In genomic region chr1:57774668-57775495, GRCm38 (mm10) we compare ENCODE assay signal across 8 mouse cellular contexts. TPM values are rescaled to one million over a fixed set of nuclear protein-coding genes. Genes with fewer than 3 reads are reported as not detected.
DNase-seq lines count a peak whose midpoint lies in the region; ATAC-seq lines count a peak whose summit lies in the region.

No protein-coding gene starts in this region.

- no peaks in the 10 kb centered on the region for H3K36me3 ChIP-seq in embryonic facial prominence, embryonic 15.5 days
- H3K36me3 ChIP-seq in heart, embryonic 10.5 days, result no peaks in the 10 kb centered on the region
- H3K36me3 ChIP-seq in kidney, embryonic 14.5 days (ENCODE audit: control insufficient read depth, insufficient read depth, low read length), result no peaks in the 10 kb centered on the region
- H3K36me3 ChIP-seq in liver, embryonic 11.5 days (ENCODE audit: control insufficient read depth, insufficient read depth, low read length), result no peaks in the 10 kb centered on the region
- H3K36me3 ChIP-seq in neural tube, embryonic 12.5 days, result no peaks in the 10 kb centered on the region

- peak overlapping the region; percentile 97 for H3K9ac ChIP-seq in embryonic facial prominence, embryonic 15.5 days
- peak overlapping the region; percentile 88 for H3K9ac ChIP-seq in kidney, embryonic 14.5 days (ENCODE audit: low read depth, low read length)
- peak overlapping the region; percentile 72 for H3K9ac ChIP-seq in liver, embryonic 11.5 days (ENCODE audit: low read depth, low read length)
- H3K9ac ChIP-seq in neural tube, embryonic 12.5 days, result peak overlapping the region; percentile 92

- WGBS in embryonic facial prominence, embryonic 15.5 days, result 0% methylated on average over 105 of the region's 113 CpGs
- WGBS in heart, embryonic 10.5 days, result under 1% methylated on average over 112 of the region's 113 CpGs
- under 1% methylated on average over 91 of the region's 113 CpGs for WGBS in kidney, embryonic 14.5 days
- WGBS in liver, embryonic 11.5 days, result under 1% methylated on average over 94 of the region's 113 CpGs
- WGBS in neural tube, embryonic 12.5 days, result under 1% methylated on average over 113 of the region's 113 CpGs

- H3K27me3 ChIP-seq in embryonic facial prominence, embryonic 15.5 days, result no peaks in the 10 kb centered on the region
- H3K27me3 ChIP-seq in heart, embryonic 10.5 days (ENCODE audit: insufficient read depth, poor library complexity, severe bottlenecking), result no peaks in the 10 kb centered on the region
- no peaks in the 10 kb centered on the region for H3K27me3 ChIP-seq in kidney, embryonic 14.5 days (ENCODE audit: control insufficient read depth, insufficient read depth, low read length)
- peaks cover 28% of the 10 kb centered on the region for H3K27me3 ChIP-seq in liver, embryonic 11.5 days (replicated peaks; ENCODE audit: control insufficient read depth, insufficient read depth, low read length)
- H3K27me3 ChIP-seq in neural tube, embryonic 12.5 days (replicated peaks), result no peaks in the 10 kb centered on the region

- peak overlapping the region; percentile 81 for H3K4me2 ChIP-seq in embryonic facial prominence, embryonic 15.5 days (replicated peaks)
- H3K4me2 ChIP-seq in kidney, embryonic 14.5 days (replicated peaks; ENCODE audit: low read depth, low read length), result peak overlapping the region; percentile 85
- peak overlapping the region; percentile 78 for H3K4me2 ChIP-seq in liver, embryonic 11.5 days
- peak overlapping the region; percentile 71 for H3K4me2 ChIP-seq in neural tube, embryonic 12.5 days (replicated peaks)

- peak; percentile 93 for ATAC-seq in embryonic facial prominence, embryonic 15.5 days (ENCODE audit: insufficient number of reproducible peaks, low FRiP score, low TSS enrichment, low read depth)
- peak; percentile 90 for ATAC-seq in kidney, embryonic 14.5 days (ENCODE audit: low FRiP score, low TSS enrichment)
- peak; percentile 71 for ATAC-seq in liver, embryonic 11.5 days (replicated peaks; ENCODE audit: low FRiP score)
- ATAC-seq in neural tube, embryonic 12.5 days (ENCODE audit: low FRiP score, low read depth), result peak; percentile 87

- peak; percentile 45 for DNase-seq in layer of hippocampus, adult 11-12 months (ENCODE audit: low spot score)
- DNase-seq in layer of hippocampus, adult 9-10 months (ENCODE audit: low spot score), result no peak
- DNase-seq in heart, embryonic 10.5 days (ENCODE audit: low spot score), result peak; percentile 83
- DNase-seq in liver, embryonic 11.5 days (ENCODE audit: low spot score), result peak; percentile 71
- peak; percentile 39 for DNase-seq in testis, postnatal 14 days (ENCODE audit: low spot score)

- peak overlapping the region; percentile 84 for H3K4me3 ChIP-seq in embryonic facial prominence, embryonic 15.5 days (replicated peaks)
- H3K4me3 ChIP-seq in heart, embryonic 10.5 days, result peak overlapping the region; percentile 91
- H3K4me3 ChIP-seq in kidney, embryonic 14.5 days (ENCODE audit: low read length), result peak overlapping the region; percentile 82
- H3K4me3 ChIP-seq in liver, embryonic 11.5 days (ENCODE audit: low read depth, low read length), result peak overlapping the region; percentile 66
- peak overlapping the region; percentile 82 for H3K4me3 ChIP-seq in neural tube, embryonic 12.5 days

- H3K9me3 ChIP-seq in embryonic facial prominence, embryonic 15.5 days (replicated peaks), result no peaks in the 10 kb centered on the region
- no peaks in the 10 kb centered on the region for H3K9me3 ChIP-seq in heart, embryonic 10.5 days
- H3K9me3 ChIP-seq in kidney, embryonic 14.5 days (ENCODE audit: control insufficient read depth, low read length), result no peaks in the 10 kb centered on the region
- H3K9me3 ChIP-seq in liver, embryonic 11.5 days (ENCODE audit: control insufficient read depth, low read length), result no peaks in the 10 kb centered on the region
- H3K9me3 ChIP-seq in neural tube, embryonic 12.5 days, result no peaks in the 10 kb centered on the region

- H3K4me1 ChIP-seq in embryonic facial prominence, embryonic 15.5 days, result peaks cover 28% of the 10 kb centered on the region
- H3K4me1 ChIP-seq in heart, embryonic 10.5 days, result 0 out of 2 replicates have a peak, but pooled peaks cover 4% of the 10 kb centered on the region
- H3K4me1 ChIP-seq in kidney, embryonic 14.5 days (ENCODE audit: control insufficient read depth, insufficient read depth, low read length), result peaks cover 4% of the 10 kb centered on the region; the same call in 1 of the 2 replicates
- H3K4me1 ChIP-seq in liver, embryonic 11.5 days (replicated peaks; ENCODE audit: control insufficient read depth, insufficient read depth, low read length), result peaks cover 2% of the 10 kb centered on the region; the same call in 1 of the 2 replicates
- H3K4me1 ChIP-seq in neural tube, embryonic 12.5 days, result no peaks in the 10 kb centered on the region

- H3K27ac ChIP-seq in embryonic facial prominence, embryonic 15.5 days (replicated peaks), result peak overlapping the region; percentile 97
- peak overlapping the region; percentile 99 for H3K27ac ChIP-seq in heart, embryonic 10.5 days
- H3K27ac ChIP-seq in kidney, embryonic 14.5 days (ENCODE audit: low read depth, low read length), result peak overlapping the region; percentile 90
- peak overlapping the region; percentile 87 for H3K27ac ChIP-seq in liver, embryonic 11.5 days (ENCODE audit: low read depth, low read length)
- H3K27ac ChIP-seq in neural tube, embryonic 12.5 days, result peak overlapping the region; percentile 82

RNA-seq across cellular contexts. Expression of gene Spats2l, which starts 0.9 kb away (rescaled TPM):
- polyA plus RNA-seq in embryonic facial prominence, embryonic 15.5 days (2015; fragmentation: Nextera tagmentation; extraction: Ambion mirVana), result 156 and 157 TPM in 2 replicates
- 31.3 and 34.3 TPM in 2 replicates for polyA plus RNA-seq in heart, embryonic 10.5 days (2016; fragmentation: Nextera tagmentation; extraction: Ambion mirVana)
- polyA plus RNA-seq in kidney, embryonic 14.5 days (2014; fragmentation: Nextera tagmentation; extraction: Ambion mirVana), result 39.4 and 47.4 TPM in 2 replicates
- 16.8 and 18.0 TPM in 2 replicates for polyA plus RNA-seq in liver, embryonic 11.5 days (2014; fragmentation: Nextera tagmentation; extraction: Ambion mirVana)
- 38.1 and 41.2 TPM in 2 replicates for polyA plus RNA-seq in neural tube, embryonic 12.5 days (2016; fragmentation: Nextera tagmentation; extraction: Ambion mirVana)
